1 mouse cellular context compared by ENCODE assay signal in the genomic region with DNA sequence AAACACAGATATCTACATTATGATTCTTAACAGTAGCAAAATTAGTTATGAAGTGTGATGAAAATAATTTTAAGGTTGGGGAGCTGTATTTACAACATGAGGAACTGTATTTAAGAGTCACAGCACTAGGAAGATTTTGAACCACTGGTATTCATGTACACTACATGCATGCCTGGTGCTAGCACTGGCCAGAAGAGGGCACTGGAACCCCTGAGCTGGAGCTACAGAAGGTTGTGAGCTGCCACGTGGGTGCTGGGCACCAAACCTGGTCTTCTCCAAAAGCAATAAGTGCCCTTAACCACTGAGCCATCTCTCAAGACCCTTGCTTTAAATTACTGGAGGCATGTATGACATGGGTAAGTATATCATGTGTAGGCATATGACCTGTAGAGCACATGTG.
TF ChIP-seq lines count a peak whose summit lies in the region.

No protein-coding gene starts in this region.

TF ChIP-seq in MEL, 35 proteins besides CTCF, POLR2A, EP300 and RAD21:
- TF ChIP-seq HCFC1 (IDR thresholded peaks at IDR 0.05; ENCODE audit: low read depth, low read length) (no peak), SMC3 (IDR thresholded peaks at IDR 0.05; ENCODE audit: low read depth, low read length) (peak; percentile 41)
